Mouse (Mus musculus): ENCODE measurements around the gene Olfr251. TPM values are rescaled to one million over a fixed set of nuclear protein-coding genes. Genes with fewer than 3 reads are reported as not detected.

The Olfr251 gene
- total RNA-seq (2023): not detected

DNA sequence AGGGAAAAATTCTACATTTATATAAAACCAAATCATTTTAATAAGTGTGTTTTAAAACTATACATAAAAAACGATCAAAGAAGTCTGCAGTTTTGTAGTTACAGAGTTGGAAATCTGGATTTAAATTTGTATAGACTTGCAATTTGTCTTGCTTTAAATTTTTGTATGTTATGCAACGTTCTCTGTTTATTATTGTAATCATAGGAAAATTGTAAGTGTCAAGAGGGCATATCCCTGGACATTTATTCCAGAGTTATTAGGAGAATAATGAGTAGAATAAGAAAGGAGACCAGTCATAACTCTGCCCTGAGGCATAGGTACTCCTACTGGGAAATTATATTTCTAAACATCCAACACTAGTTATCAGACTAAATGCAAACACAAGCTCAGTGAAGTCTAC lies at the start of gene Olfr251:
Olfr251 (plus strand) TSS at position 301 of the 400 bp plus-strand sequence.

DNA sequence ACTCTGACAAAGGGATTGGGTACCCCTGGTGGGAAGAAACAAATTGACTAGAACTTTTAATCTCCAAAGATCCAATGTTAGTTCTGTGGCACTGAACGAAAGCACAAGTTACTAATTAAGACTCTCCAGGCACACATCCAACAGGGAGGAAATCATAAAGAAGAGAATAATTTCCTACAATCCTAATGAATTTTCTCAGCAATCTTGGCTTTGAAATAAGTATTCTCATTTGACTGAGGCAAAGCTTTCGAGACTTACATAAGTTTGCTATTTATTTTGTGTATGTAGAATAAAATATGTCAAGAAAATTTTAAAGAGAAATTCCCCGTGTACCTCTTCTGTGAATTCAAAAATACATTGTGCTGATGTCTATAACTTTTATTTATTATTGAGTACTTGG lies 48.1 kb upstream of the Olfr251 start, which contains the start of gene Olfr25:
Olfr25 (plus strand) TSS at position 301 of the 400 bp plus-strand sequence.

DNA sequence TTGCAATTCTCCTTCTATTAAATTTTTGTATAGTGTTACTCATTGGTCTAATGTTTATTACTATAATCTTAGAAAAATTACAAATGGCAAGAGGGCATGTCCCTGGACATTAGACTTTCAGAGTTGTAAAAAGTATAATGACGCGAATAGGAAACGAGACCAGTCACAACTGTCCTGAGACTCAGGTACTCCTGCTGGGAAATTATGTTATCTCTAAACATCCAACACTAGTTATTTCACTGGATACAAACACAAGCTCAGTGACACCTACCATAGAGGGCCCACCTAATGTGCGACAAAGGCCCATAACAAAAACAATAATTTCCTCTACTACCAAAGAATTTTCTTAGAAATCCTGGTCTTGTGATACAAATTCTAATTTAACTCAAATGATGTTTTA lies 28.8 kb upstream of the Olfr251 start, which contains the start of gene Olfr898:
Olfr898 (plus strand) TSS at position 301 of the 400 bp plus-strand sequence.

DNA sequence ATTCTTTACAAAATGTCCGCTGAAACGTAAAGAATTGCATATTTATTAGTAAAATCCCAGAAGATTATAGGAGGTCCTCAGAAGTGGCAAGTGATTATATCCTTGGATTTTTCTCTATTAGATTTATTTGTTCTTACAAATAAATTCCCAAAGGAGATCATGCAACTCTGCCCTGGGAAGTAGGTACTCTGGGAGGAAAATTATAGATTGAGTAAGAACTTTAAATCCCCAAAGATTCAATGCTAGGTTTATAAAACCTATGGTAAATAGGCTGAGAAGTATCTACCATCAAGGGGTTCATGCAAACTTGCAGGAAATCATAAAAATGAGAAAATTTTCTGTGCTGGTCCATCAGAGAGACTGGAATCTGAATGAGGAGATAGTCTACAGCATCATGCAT lies 10.3 kb upstream of the Olfr251 start, which contains the start of gene Olfr250:
Olfr250 (plus strand) TSS at position 301 of the 400 bp plus-strand sequence.

DNA sequence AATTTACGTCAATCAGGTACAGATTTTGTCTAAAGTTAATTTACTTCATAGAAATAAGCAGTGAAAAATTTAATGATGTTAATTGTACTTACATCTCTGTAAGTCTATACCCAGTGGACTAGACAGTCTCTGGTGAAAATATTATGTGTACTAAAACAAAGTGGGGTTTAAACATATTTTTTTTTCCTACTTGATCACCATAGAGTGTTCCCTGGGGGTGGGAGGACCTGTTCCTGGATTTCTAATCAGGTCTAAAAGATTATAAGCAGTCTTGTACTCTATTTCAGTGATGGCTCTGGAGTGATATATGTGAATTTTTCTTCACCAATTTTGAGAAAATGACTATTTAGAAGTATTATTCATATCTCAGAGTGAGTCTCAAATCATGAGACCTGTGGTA lies 24.5 kb downstream of the Olfr251 start, which contains the start of gene Olfr147:
Olfr147 (plus strand) TSS at position 301 of the 400 bp plus-strand sequence.

DNA sequence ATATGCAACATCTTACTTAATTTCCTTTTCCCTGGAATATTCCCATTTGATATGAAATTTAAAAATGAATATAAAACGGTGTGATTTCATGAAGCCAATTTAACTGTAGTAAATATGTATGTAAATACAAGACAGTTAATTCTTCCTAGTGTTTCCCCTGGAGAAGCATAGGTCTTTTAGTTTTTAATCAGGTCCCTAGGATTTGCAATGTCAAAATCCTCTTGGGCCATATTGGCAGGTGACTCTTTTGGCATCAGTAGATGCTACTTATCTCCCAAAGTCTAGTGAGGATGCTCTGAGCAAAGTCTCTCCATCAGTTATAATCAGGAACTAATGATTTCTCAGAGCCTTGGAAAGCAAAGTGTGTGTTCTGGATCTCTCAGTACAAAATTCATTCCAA lies 52.3 kb downstream of the Olfr251 start, which contains the start of gene Olfr901:
Olfr901 (plus strand) TSS at position 301 of the 400 bp plus-strand sequence.

Other genes with a start within 250 kb of the Olfr251 start
- gene Olfr890, start 234.6 kb upstream of the Olfr251 start, total RNA-seq (2023): not detected
- gene Olfr891, start 196.3 kb upstream of the Olfr251 start, total RNA-seq (2023): not detected
- gene Olfr893, start 168.7 kb upstream of the Olfr251 start, total RNA-seq (2023): not detected
- not detected for gene Olfr894, start 159.0 kb upstream of the Olfr251 start, total RNA-seq (2023)
- gene Olfr143, start 124.3 kb upstream of the Olfr251 start, total RNA-seq (2023): not detected
- gene Olfr895, start 109.2 kb upstream of the Olfr251 start, total RNA-seq (2023): not detected
- gene Olfr896-ps1, start 86.0 kb upstream of the Olfr251 start, total RNA-seq (2023): not detected
- not detected for gene Olfr25, start 48.0 kb upstream of the Olfr251 start, total RNA-seq (2023)
- not detected for gene Olfr898, start 28.7 kb upstream of the Olfr251 start, total RNA-seq (2023)
- gene Olfr250, start 10.2 kb upstream of the Olfr251 start, total RNA-seq (2023): not detected
- not detected for gene Olfr147, start 24.6 kb downstream of the Olfr251 start, total RNA-seq (2023)
- gene Olfr901, start 52.4 kb downstream of the Olfr251 start, total RNA-seq (2023): not detected
- not detected for gene Olfr902, start 70.6 kb downstream of the Olfr251 start, total RNA-seq (2023)
- gene Olfr904, start 86.1 kb downstream of the Olfr251 start, total RNA-seq (2023): not detected
- 0.12 TPM for gene Olfr905, start 94.0 kb downstream of the Olfr251 start, total RNA-seq (2023)
- gene Olfr906, start 110.0 kb downstream of the Olfr251 start, total RNA-seq (2023): not detected
- not detected for gene Olfr907, start 118.7 kb downstream of the Olfr251 start, total RNA-seq (2023)
- not detected for gene Olfr911-ps1, start 144.5 kb downstream of the Olfr251 start, total RNA-seq (2023)
- gene Olfr910, start 160.8 kb downstream of the Olfr251 start, total RNA-seq (2023): not detected
- not detected for gene Olfr912, start 203.1 kb downstream of the Olfr251 start, total RNA-seq (2023)
- not detected for gene Olfr913, start 215.7 kb downstream of the Olfr251 start, total RNA-seq (2023)
- gene Olfr914, start 228.0 kb downstream of the Olfr251 start, total RNA-seq (2023): not detected